Comparison of ENCODE assay signal across 10 mouse cellular contexts in the genomic region with DNA sequence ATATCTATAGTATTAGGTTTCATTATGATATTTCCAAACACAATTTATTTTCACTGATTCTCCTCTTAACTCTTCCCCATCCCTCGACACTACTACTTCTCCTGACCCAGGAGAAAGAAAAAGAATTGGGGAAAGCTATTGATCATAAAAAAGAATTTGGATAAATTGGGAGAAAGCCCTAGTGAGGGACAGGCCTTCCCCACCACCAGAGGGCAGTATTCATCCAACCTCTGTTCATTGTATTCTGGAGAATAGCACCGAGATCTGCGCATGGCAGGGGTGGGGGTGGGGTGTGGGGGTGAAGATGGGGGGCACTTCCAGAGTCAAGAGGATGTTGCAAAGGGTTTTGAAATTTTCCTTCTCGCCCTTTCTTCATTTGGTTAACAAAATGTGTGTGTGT. TPM values are rescaled to one million over a fixed set of nuclear protein-coding genes. Genes with fewer than 3 reads are reported as not detected.
A peak's percentile ranks its signal among the peaks of the same experiment; 100 is the strongest.
DNase-seq lines count a peak whose midpoint lies in the region; ATAC-seq and TF ChIP-seq lines count a peak whose summit lies in the region.
"Had no signal": no experiment of that assay in that cellular context is flagged by ENCODE, and none has a peak within 500 bp of the region (broad histone marks: within the 10 kb centered on the region; RNA-seq: fewer than 3 reads in every experiment).

No protein-coding gene starts in this region.

- peak; percentile 47; the same call in 1 of the 2 replicates for TF ChIP-seq CTCF in brain, embryonic 14.5 days (IDR thresholded peaks at IDR 0.05; ENCODE audit: borderline replicate concordance, extremely low read depth, insufficient read depth, insufficient read length)
- TF ChIP-seq CTCF in liver, postnatal 0 days (IDR thresholded peaks at IDR 0.05; ENCODE audit: low read depth) = peak; percentile 59

- H3K9ac ChIP-seq in liver, postnatal 0 days (replicated peaks) = no peak overlapping the region
- H3K9ac ChIP-seq: neural tube, embryonic 13.5 days had no signal

- no peak for ATAC-seq in liver, postnatal 0 days

- H3K4me1 ChIP-seq in liver, postnatal 0 days (ENCODE audit: insufficient read depth) = no peaks in the 10 kb centered on the region
- H3K4me1 ChIP-seq: neural tube, embryonic 13.5 days had no signal

- H3K27me3 ChIP-seq in liver, postnatal 0 days (ENCODE audit: insufficient read depth, low read length) = no peaks in the 10 kb centered on the region
- H3K27me3 ChIP-seq: neural tube, embryonic 13.5 days had no signal

- TF ChIP-seq EP300 in liver, postnatal 0 days (IDR thresholded peaks at IDR 0.05; ENCODE audit: low read depth) = no peak

- H3K4me2 ChIP-seq in liver, postnatal 0 days (ENCODE audit: low read depth, low read length) = no peak overlapping the region
- H3K4me2 ChIP-seq: neural tube, embryonic 13.5 days had no signal

- H3K4me3 ChIP-seq in liver, postnatal 0 days (ENCODE audit: low read depth, low read length) = no peak overlapping the region
- H3K4me3 ChIP-seq: neural tube, embryonic 13.5 days had no signal

- H3K27ac ChIP-seq in liver, postnatal 0 days (ENCODE audit: low read depth) = no peak overlapping the region
- H3K27ac ChIP-seq: neural tube, embryonic 13.5 days had no signal

- no peaks in the 10 kb centered on the region for H3K36me3 ChIP-seq in liver, postnatal 0 days (replicated peaks; ENCODE audit: insufficient read depth, low read length)
- H3K36me3 ChIP-seq: neural tube, embryonic 13.5 days had no signal

- WGBS in liver, postnatal 0 days (ENCODE audit: insufficient replicate concordance) = 33% methylated on average over 4 of the region's 4 CpGs

- DNase-seq in heart, adult 18-20 months = peak; percentile 12 to 66
- DNase-seq in heart, adult 11 months = no peak
- peak; percentile 12 for DNase-seq in right cerebral cortex, adult 18-20 months
- DNase-seq in right cerebral cortex, postnatal 4 days = no peak
- DNase-seq in brain, embryonic 14.5 days (ENCODE audit: low read depth) = no peak
- peak; percentile 17 for DNase-seq in liver, postnatal 0 days
- no peak for DNase-seq in left cerebral cortex, postnatal 10 days (ENCODE audit: extremely low spot score in 1 of 2, low spot score in 2 of 2)
- no peak for DNase-seq in spleen, postnatal 4 days (ENCODE audit: low spot score in 2 of 2)

- no peak for TF ChIP-seq POLR2A in brain, embryonic 14.5 days (IDR thresholded peaks at IDR 0.05; ENCODE audit: borderline replicate concordance, extremely low read depth, insufficient read depth, insufficient read length, poor library complexity, severe bottlenecking)

- intact Hi-C loops in left cerebral cortex, postnatal 10 days (cut with DNase I) = loop anchor here (10.0 kb wide), 2 partner anchors 150 to 1210 kb away; partner anchors contain the start of gene Kctd12

- H3K9me3 ChIP-seq in liver, postnatal 0 days (ENCODE audit: low read length) = no peaks in the 10 kb centered on the region
- H3K9me3 ChIP-seq: neural tube, embryonic 13.5 days had no signal

RNA-seq across cellular contexts. Expression of gene Lmo7, which starts 44.9 kb away (rescaled TPM):
- 100 to 1,000 TPM; 327 to 346 TPM for total RNA-seq in heart, adult 18-20 months (2021)
- polyA plus RNA-seq in brain, embryonic 14.5 days (2012; rRNA removed) = 3.9 and 4.0 TPM in 2 replicates
- polyA plus RNA-seq in liver, postnatal 0 days (2015; fragmentation: Nextera tagmentation; extraction: Ambion mirVana) = 2.0 and 2.8 TPM in 2 replicates
- total RNA-seq in left cerebral cortex, postnatal 10 days (2021) = 10 to 100 TPM; 97.4 to 98.9 TPM

RNA-seq across cellular contexts. Expression of gene Gm9922, which starts 45.0 kb away (rescaled TPM):
- total RNA-seq in heart, adult 18-20 months (2021) = 1 to 10 TPM in 1 of 2 experiments, not detected in 1; 1.0 TPM
- 0.24 and 0.38 TPM in 2 replicates for polyA plus RNA-seq in brain, embryonic 14.5 days (2012; rRNA removed)
- polyA plus RNA-seq in liver, postnatal 0 days (2015; fragmentation: Nextera tagmentation; extraction: Ambion mirVana) = not detected in 2 replicates
- total RNA-seq in left cerebral cortex, postnatal 10 days (2021) = not detected
- total RNA-seq: layer of hippocampus, adult 18-20 months had no signal
- polyA plus RNA-seq: neural tube, embryonic 13.5 days had no signal

Comparison
In these comparisons a context has a peak if more than half of its experiments do, and no peak if none do; other contexts are left out.
1. DNase-seq: peak in heart, adult 18-20 months (2 of 2), right cerebral cortex, adult 18-20 months (single experiment) and liver, postnatal 0 days (single experiment); none in heart, adult 11 months (single experiment), right cerebral cortex, postnatal 4 days (single experiment), brain, embryonic 14.5 days (single experiment), left cerebral cortex, postnatal 10 days (0 of 2) and spleen, postnatal 4 days (0 of 2).